Mouse (Mus musculus) adrenal gland, postnatal 14 days (tissue): ENCODE data around the gene B3gnt2. TPM values are rescaled to one million over a fixed set of nuclear protein-coding genes. Genes with fewer than 3 reads are reported as not detected.
"Not testable (repeated sequence)": the region's sequence is repeated elsewhere in the genome, so short reads cannot be mapped to it uniquely, and the experiment has no call there.

Source experiments
- DNase-seq: peaks from one replicate; pipeline ENCODE4 v3.0.0; 2021; ENCODE audit warnings: mixed read lengths
- total RNA-seq: library from RNA; stranded (reverse); gene quantifications from 2 replicates; pipeline ENCODE4 v1.2.3, GENCODE M21; 2021

B3gnt2 gene
- total RNA-seq, 1 experiment from 2014 or later: 43.9 TPM

GRCm38 (mm10) chr11:22766238-22766637, 94.5 kb downstream of the B3gnt2 start:
- DNase-seq: no peak

GRCm38 (mm10) chr11:22765425-22765824, 95.3 kb downstream of the B3gnt2 start:
- no peak for DNase-seq

- DNase-seq: no peak
These were observed 97.0 kb downstream of the B3gnt2 start for GRCm38 (mm10) chr11:22763556-22764295.

GRCm38 (mm10) chr11:22763055-22763454, 97.7 kb downstream of the B3gnt2 start:
- no peak for DNase-seq

DNA sequence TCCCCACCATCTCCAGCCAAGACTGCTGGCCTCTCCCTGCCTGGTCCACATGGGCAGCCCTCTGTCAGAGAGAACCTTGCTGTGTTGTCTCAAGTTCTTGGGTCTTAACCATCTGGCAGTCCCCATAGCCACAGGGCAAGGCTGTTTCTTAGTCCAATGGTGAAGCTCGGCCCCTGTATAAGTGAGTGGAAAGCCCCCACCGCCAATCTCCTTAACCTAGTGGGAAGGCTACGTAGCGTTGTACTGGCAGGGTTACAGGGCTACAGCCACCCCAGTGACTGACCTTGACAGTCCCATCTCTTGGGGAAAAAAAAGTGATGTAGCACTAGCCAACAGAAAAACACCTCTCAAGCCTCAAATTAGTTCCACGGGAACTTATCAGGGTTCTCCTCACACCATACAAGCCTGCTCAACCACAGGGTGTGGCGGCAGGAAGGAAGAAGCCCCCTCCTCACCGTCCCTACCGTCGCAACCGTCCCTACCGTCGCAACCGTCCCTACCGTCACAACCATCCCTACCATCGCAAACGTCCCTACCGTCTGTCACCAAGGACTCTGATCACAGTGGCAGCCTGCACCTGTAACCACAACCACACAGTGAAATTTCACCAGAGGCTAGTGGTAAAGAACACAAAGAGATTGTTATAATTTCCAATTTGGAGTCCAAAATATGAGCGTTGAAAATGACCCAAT, 98.4 kb downstream of the B3gnt2 start:
- DNase-seq: no peak

- no peak for DNase-seq
These were observed 101.0 kb downstream of the B3gnt2 start for GRCm38 (mm10) chr11:22759783-22760182.

DNA sequence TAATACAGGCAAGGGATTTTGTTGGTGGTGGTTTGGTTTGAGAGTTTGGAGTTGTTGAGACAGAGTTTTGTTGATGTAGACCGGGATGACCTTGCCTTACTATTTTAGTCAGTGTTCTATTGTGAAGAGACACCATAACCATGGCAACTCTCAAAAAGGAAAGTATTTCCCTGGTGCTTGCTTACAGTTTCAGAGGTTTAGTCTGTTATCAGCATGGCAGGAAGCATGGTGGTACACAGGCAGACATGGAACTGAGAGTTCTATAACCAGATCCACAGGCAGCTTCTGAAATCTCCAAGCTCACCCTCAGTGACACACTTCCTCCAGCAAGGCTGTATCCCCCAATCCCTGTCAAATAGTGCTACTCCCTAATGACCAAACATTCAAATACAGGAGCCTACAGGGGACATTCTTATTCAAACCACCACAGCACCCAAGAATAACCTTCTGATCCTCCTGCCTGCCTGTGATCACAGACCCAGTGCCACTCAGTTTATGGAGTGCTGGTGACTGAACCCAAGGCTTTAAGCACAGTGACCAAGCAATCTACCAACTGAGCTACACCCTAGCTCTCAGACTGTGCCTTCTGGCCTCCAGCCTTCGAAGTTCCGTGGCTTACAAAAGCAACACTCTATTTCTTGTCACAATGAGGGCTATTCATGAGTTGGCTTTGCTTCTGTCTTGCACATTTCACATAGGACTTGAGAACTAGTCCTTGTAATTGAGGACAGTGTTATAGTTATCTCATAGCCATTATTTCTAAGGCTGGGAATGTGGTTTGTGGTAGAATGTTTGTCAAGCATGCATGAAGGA, 104.4 kb downstream of the B3gnt2 start:
- DNase-seq: no peak

GRCm38 (mm10) chr11:22755180-22755579, 105.6 kb downstream of the B3gnt2 start:
- DNase-seq: peak; percentile 75

DNA sequence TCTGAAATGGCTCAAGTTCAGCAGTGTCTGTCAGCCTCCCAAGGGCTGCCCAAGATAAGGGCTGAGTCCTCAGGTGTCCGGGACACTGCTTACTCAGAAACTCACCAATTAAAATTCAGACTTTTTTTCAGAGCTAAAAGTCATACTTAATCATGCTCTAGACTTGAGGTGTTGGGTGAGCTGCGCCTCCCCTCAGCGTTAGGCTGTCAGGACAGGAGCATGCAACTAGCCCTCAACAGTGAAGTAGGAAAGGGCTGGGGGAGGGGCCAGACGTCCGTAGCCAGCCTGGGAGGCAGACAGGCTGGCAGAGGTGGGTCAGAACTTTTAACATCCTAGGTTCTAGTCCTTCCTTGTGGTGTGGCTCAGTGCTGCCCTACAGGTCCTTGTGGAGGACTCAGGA, 108.2 kb downstream of the B3gnt2 start:
- DNase-seq: no peak

- no peak for DNase-seq
These were observed 109.2 kb downstream of the B3gnt2 start for GRCm38 (mm10) chr11:22751592-22751991.

GRCm38 (mm10) chr11:22747406-22747805, 113.4 kb downstream of the B3gnt2 start:
- DNase-seq: no peak

DNA sequence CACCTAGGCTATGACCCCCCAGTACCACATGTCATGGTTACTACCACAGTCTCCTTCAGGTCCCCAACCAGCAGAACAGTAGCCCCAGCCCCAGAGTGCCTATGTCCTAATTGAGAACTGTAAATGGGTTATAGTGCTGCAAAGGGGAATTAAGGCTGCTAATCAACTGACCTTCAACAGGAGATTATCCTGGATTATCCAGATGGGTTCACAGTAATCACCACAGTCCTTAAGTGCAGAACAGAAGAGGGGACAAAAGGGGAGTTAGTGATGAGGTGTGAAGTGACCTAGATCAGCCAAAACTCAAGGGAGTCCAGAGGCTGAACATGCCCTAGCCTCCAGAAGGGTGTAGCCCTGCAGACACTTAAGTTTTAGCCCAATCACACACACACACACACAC, 115.4 kb downstream of the B3gnt2 start:
- DNase-seq: no peak

- DNase-seq: no peak
These were observed 117.0 kb downstream of the B3gnt2 start for GRCm38 (mm10) chr11:22743561-22744269.

GRCm38 (mm10) chr11:22741998-22742626, 118.6 kb downstream of the B3gnt2 start:
- no peak for DNase-seq

DNA sequence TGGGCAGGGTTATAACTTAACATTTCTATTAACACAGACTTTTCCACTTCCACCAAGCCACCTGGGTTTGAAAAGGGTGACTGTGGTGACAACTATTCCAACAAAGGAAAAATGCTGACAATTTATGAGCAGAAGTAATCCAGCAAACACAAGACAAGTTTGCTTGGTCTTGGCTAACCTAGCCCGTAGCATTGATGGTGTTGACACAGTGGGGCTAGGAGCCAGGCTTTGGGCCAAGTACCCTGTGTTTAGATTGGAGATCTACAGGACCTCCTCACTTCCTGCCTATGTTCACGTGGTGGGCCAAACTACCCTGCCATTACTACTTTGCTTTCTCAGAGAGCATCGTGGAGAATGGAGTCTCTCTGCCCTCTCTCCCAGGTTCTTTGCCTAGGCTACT, 119.3 kb downstream of the B3gnt2 start:
- DNase-seq: no peak

DNA sequence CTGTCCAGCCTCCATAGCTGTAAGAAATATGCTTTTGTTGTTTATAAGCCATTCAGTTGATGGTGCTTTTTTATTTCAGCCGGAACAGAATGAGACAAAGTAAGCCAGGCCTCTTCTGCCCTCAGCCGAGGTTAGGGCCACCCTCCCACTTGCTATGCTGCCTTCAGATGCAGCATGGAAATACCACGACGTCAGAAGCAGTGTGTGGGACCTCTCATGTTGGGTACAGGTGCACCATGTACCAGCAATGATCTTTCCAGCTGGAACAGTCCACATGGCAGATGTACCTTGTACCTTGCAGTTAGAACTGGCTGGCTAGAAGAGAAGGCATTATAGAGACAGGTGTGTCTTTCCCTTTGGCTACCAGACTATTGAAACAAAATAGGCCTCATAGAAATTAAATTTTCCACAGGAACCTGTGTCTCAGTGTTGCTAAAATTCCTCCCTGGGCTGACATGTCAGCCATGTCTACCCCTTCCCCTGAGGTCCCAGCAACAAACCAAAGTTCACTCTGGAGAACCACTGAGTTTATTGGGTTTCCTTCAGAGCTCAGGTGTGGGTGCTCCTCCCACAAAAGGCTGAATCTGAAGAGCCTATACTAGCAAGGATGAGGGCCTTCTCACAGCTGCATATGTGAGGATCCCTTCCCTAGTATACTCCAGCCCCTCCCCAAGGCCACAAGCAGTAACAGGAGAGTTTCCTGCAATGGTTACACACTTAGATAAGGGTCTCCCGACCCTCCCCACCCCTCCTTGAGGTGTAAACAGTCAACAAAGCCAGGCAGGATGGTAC, 121.1 kb downstream of the B3gnt2 start:
- no peak for DNase-seq

GRCm38 (mm10) chr11:22736521-22737225, 124.1 kb downstream of the B3gnt2 start:
- peak; percentile 41 for DNase-seq

DNA sequence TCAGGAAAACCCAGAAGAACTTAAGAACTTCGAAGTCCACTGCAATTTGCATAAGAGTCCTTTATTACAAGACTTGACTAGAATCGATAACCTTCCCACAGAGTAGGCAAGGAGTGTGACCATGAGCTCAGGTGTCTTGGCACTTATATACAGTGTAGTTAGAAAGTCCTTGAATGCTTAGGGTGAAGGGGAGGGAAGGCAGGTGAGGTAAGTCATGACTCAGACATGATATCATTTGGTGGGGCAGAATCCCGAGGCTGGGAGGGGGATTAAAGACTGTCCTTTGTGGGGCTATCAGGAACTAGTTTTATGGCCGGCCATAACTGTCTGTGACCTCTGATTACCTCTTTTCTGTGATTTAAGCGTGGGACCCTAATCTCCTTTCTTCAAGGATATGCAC, 125.6 kb downstream of the B3gnt2 start:
- not testable (repeated sequence) for DNase-seq

- DNase-seq: no peak
These were observed 126.8 kb downstream of the B3gnt2 start for GRCm38 (mm10) chr11:22733936-22734335.

DNA sequence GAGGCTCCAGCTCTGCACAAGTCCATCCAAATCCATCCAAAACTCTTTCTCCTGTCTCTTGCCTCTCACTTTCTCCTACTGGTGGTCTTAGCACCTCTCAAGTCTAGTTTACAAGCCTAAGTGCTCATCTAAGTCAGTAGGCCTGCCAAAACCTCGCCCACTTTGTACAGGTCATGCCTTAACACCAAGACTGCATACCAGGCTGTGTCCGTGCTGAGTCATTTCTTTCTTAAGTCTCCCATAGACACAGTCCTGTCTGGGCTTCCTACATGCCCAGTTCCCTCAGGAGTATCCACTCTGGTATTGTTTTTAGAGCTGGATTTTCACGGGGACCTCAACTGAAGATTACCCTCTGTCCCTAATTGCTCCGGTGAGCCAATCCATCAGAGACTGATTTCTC, 127.9 kb downstream of the B3gnt2 start:
- no peak for DNase-seq
